In genomic region chrX:64275501-64276289, GRCm38 (mm10) we compare ENCODE assay signal across 9 mouse cellular contexts. TPM values are rescaled to one million over a fixed set of nuclear protein-coding genes. Genes with fewer than 3 reads are reported as not detected.
DNase-seq lines count a peak whose midpoint lies in the region; ATAC-seq and TF ChIP-seq lines count a peak whose summit lies in the region.
"Had no signal": no experiment of that assay in that cellular context is flagged by ENCODE, and none has a peak within 500 bp of the region (broad histone marks: within the 10 kb centered on the region; RNA-seq: fewer than 3 reads in every experiment).

No protein-coding gene starts in this region.

- H3K9ac ChIP-seq in neural tube, embryonic 12.5 days, result peak overlapping the region; percentile 52; the same call in 1 of the 2 replicates

- peak; percentile 68 for ATAC-seq in neural tube, embryonic 12.5 days (ENCODE audit: low FRiP score, low read depth)

- H3K9me3 ChIP-seq in E14TG2a.4 (ENCODE audit: low read length), result no peaks in the 10 kb centered on the region
- H3K9me3 ChIP-seq in forebrain, embryonic 10.5 days, result no peaks in the 10 kb centered on the region
- H3K9me3 ChIP-seq in neural tube, embryonic 12.5 days, result no peaks in the 10 kb centered on the region

- H3K4me2 ChIP-seq in neural tube, embryonic 12.5 days (replicated peaks), result peak overlapping the region; percentile 67

- H3K4me1 ChIP-seq in E14TG2a.4 (replicated peaks; ENCODE audit: low read depth, low read length), result no peaks in the 10 kb centered on the region
- H3K4me1 ChIP-seq in forebrain, embryonic 10.5 days, result no peaks in the 10 kb centered on the region
- H3K4me1 ChIP-seq in neural tube, embryonic 12.5 days, result no peaks in the 10 kb centered on the region

- no peaks in the 10 kb centered on the region for H3K36me3 ChIP-seq in E14TG2a.4 (ENCODE audit: insufficient read depth, low read length)
- no peaks in the 10 kb centered on the region for H3K36me3 ChIP-seq in forebrain, embryonic 10.5 days (replicated peaks)
- H3K36me3 ChIP-seq in neural tube, embryonic 12.5 days, result no peaks in the 10 kb centered on the region

- 11% methylated on average over 39 of the region's 41 CpGs for WGBS in forebrain, embryonic 10.5 days
- WGBS in neural tube, embryonic 12.5 days, result 13% methylated on average over 41 of the region's 41 CpGs

- DNase-seq in brain, adult 2 months (ENCODE audit: low read depth, low spot score), result peak; percentile 66
- peak; percentile 23 for DNase-seq in forebrain, embryonic 10.5 days (ENCODE audit: extremely low spot score, low spot score)
- peak in 1 of 2 experiments; percentile 16 for DNase-seq in layer of hippocampus, adult 2 months (ENCODE audit: low spot score in 2 of 2)
- DNase-seq in urinary bladder, postnatal 10 days (ENCODE audit: low spot score), result no peak
- DNase-seq in kidney, adult 18-20 months, result no peak
- no peak for DNase-seq in urinary bladder, postnatal 4 days (ENCODE audit: low spot score in 2 of 2)

- peaks cover 24% of the 10 kb centered on the region for H3K27me3 ChIP-seq in E14TG2a.4 (ENCODE audit: insufficient read depth, low read length)
- no peaks in the 10 kb centered on the region for H3K27me3 ChIP-seq in forebrain, embryonic 10.5 days (ENCODE audit: poor library complexity, severe bottlenecking)
- H3K27me3 ChIP-seq in neural tube, embryonic 12.5 days (replicated peaks), result no peaks in the 10 kb centered on the region

- H3K4me3 ChIP-seq in E14TG2a.4 (replicated peaks; ENCODE audit: low read length), result peak overlapping the region; percentile 68
- peak overlapping the region; percentile 59 for H3K4me3 ChIP-seq in forebrain, embryonic 10.5 days
- peak overlapping the region; percentile 60 for H3K4me3 ChIP-seq in layer of hippocampus, adult 2 months
- H3K4me3 ChIP-seq in neural tube, embryonic 12.5 days, result peak overlapping the region; percentile 46

- TF ChIP-seq CTCF in E14TG2a.4 (conservative IDR thresholded peaks at IDR 0.05; ENCODE audit: low read length), result no peak
- TF ChIP-seq CTCF in layer of hippocampus, adult 2 months (conservative IDR thresholded peaks at IDR 0.05), result no peak

- H3K27ac ChIP-seq in forebrain, embryonic 10.5 days, result peak overlapping the region; percentile 70; the same call in 1 of the 2 replicates
- H3K27ac ChIP-seq in layer of hippocampus, adult 2 months, result peak overlapping the region; percentile 80
- no peak overlapping the region for H3K27ac ChIP-seq in neural tube, embryonic 12.5 days
- H3K27ac ChIP-seq: macrophage had no signal

RNA-seq across cellular contexts. Expression of gene Slitrk4, which starts 1.1 kb away (rescaled TPM):
- 2.8 and 3.5 TPM in 2 replicates for polyA plus RNA-seq in forebrain, embryonic 10.5 days (2016; fragmentation: Nextera tagmentation; extraction: Ambion mirVana)
- 10 to 100 TPM; 43.7 to 44.6 TPM for total RNA-seq in layer of hippocampus, adult 2 months (2021)
- 4.2 and 4.9 TPM in 2 replicates for polyA plus RNA-seq in neural tube, embryonic 12.5 days (2016; fragmentation: Nextera tagmentation; extraction: Ambion mirVana)
- polyA plus RNA-seq: macrophage had no signal

Comparison
In these comparisons a context has a peak if more than half of its experiments do, and no peak if none do; other contexts are left out.
1. DNase-seq: peak in brain, adult 2 months (single experiment) and forebrain, embryonic 10.5 days (single experiment); none in urinary bladder, postnatal 10 days (single experiment), kidney, adult 18-20 months (single experiment) and urinary bladder, postnatal 4 days (0 of 2).
2. Peak in every context shown above with its lines, with median percentiles within 50 percentile points of each other: H3K4me3 ChIP-seq.